Mouse (Mus musculus) embryo, embryonic 11 days (tissue): Measurements from ENCODE around the gene Bhlhe41.

Experiments
- DNase-seq: peaks from one replicate; pipeline ENCODE4 v3.0.0-alpha.2; 2015

Bhlhe41 gene

DNA sequence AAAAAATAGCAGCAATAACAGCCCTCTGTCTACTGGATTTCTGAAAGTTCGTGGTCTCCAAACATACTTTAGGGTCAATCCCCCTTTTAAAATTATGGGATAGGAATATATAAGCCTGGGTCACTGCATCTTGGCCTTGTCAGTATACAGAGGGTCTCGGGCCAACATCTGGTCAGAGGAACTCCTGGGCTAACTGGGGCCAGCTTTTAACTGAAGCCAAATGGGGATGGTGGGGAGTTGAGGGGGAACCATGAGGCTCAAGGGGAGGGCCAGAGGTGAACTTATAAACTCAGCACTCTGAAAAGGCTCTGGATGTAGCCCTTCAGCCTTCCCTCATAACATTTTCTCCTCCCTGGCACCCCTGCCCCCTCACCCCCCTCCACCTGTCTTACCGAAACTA is 1.8 kb upstream of the Bhlhe41 start:
- no peak for DNase-seq

DNA sequence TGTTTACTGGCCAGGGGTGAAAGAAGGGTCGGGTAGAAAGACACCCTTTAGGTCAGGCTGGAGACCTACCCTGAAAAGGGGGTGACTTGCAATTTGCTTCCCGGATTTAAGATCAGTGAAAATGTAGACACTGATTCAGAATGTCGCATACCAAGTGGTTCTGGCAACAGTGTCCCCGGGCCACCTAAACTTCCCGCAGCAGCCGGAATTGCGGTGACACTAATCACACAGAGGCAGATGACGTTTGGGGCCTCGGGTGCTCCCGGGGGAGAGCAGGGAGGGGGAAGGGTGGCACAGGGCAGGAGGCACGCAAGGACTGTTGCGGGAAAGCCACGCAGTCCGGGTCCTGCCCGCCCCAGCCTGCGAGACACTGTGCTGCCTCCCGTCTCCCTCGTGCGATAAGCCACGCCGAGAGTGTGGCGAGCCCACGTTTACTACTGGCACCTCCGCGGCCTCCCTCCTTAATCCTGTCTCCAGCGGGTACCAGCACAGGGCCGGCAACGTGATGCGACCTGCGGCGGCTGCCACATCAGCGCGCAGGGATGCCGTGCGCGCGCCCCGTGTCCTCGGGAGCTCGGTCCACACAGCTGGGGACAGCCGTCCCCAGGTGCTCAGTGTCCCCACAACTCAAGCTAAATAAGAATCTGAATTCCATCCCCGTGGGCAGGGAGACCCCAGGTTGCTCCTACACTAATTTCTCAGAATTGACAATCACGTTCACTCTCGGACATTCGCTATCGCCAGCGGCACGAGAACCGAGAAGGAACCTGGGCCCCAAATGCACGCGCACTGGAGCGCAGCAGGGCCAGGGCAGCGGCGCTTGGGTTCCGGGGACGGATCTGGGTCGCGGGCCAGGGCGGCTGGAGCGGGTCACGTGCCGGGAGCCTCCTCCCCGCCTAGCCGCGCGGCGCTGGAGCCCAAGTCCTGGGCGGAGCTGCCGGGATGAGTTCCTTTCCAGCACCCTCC is 811 bp upstream of the Bhlhe41 start:
- DNase-seq = peak; percentile 85

DNA sequence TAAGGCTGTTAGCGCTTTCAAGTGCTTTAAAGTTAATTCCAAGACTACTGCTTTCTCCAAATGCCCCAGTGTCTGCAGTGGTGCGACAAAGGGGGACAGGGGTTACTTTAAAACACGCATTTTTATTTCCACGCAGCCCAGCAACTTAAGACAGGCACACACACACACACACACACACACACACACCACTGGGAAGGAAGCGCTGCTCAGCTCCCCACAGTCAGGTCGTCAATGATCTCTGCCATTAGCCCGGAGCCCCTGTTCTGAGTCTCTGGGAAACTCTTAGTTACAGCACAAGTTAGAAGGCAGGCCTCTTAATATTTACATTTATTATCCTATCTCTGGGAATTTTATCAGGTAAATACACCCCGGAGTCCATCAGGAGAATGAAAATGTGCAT is 1.2 kb downstream of the Bhlhe41 start:
- DNase-seq = no peak

DNA sequence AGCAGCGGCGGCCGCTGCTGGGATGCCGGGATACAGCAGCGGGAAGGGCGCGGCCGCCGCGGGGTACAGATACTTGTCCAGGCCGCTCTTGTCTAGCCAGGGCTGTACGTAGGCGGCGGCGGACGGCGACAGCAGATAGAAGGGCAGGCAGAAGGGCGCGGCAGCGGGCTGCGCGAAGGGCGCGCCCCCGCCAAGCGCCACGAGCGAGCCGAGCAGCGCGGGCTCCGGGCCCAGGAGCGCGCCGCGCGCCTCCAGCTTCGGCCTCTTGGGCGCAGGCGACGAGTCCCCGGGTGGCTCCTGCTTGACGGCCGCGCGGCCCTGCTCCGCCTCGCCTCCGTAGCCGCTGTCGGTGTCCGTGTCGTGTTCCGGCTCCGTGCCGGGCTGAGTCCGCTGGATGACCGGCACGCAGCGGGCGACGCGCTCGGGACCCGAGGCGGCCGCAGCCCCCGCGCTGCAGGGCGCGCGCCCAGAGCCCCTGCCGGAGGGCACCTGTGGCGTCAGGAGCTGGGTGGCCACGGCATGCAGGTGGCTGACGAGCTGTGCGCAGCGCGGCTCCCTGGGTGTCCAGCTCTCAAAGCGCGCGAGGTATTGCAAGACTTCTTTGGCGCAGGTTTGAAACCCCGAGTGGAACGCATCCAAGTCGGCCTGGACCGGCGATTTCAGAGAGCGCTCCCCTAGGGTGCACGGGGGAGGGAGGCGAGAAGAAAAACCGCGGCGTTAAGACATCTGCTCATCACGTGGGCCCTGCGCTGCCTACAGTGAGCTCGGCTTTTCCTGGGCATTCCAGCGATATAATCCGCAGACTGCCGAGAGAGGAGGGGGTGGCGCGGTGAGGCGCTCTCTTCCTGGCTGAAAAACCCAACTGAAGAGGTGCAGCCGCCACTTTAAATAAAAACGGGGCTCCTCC is 2.0 kb downstream of the Bhlhe41 start:
- peak; percentile 78 for DNase-seq

- DNase-seq = no peak
Observed at GRCm38 (mm10) chr6:145862739-145863064, 2.7 kb downstream of the Bhlhe41 start.

DNA sequence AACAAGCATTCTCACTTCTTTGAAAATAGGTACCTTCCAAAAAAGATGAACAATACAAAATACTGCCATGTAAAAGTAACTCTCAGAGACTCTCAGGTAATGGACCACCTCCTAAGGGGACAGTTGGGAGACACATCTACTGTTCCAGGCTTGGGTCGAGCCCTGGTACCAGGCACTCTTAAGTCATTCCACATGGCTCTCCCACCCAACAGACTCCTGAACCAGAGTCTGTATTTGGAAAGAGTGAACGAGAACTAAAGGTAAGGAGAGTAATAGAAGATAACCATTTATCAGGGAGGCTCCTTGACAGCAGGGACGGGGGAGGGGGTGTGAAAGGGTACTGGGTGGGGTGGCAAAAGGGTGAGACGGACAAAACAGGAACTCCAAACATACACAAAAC is 3.0 kb downstream of the Bhlhe41 start:
- DNase-seq = no peak

GRCm38 (mm10) chr6:145861462-145862227 is 3.7 kb downstream of the Bhlhe41 start:
- DNase-seq = no peak

- peak; percentile 20 for DNase-seq
Observed at GRCm38 (mm10) chr6:145860350-145860749, 5.0 kb downstream of the Bhlhe41 start.

GRCm38 (mm10) chr6:145858414-145858813 is 6.9 kb downstream of the Bhlhe41 start:
- no peak for DNase-seq

GRCm38 (mm10) chr6:145857428-145857827 is 7.9 kb downstream of the Bhlhe41 start:
- DNase-seq = no peak

- DNase-seq = peak; percentile 97
Observed at GRCm38 (mm10) chr6:145855720-145856551, 9.4 kb downstream of the Bhlhe41 start.

DNA sequence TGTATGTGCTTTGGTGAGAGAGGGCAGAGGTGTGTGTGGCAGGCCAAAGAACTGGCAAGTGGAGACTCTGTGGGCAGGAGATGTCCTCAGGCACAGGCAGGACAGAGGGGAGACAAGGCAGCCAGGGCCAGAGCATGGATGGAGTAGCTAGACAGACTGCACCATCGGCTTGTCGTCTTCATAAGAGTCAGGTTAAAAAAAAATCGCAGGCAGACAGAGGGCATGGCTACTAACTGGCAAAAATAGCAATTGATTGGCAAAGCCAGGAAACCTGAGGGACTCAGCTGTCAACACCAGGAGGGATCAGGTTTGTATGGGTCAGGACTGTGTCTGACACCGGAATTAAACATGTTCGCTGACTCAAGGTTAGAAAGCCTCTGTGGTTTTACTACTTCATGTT is 10.6 kb downstream of the Bhlhe41 start:
- no peak for DNase-seq

DNA sequence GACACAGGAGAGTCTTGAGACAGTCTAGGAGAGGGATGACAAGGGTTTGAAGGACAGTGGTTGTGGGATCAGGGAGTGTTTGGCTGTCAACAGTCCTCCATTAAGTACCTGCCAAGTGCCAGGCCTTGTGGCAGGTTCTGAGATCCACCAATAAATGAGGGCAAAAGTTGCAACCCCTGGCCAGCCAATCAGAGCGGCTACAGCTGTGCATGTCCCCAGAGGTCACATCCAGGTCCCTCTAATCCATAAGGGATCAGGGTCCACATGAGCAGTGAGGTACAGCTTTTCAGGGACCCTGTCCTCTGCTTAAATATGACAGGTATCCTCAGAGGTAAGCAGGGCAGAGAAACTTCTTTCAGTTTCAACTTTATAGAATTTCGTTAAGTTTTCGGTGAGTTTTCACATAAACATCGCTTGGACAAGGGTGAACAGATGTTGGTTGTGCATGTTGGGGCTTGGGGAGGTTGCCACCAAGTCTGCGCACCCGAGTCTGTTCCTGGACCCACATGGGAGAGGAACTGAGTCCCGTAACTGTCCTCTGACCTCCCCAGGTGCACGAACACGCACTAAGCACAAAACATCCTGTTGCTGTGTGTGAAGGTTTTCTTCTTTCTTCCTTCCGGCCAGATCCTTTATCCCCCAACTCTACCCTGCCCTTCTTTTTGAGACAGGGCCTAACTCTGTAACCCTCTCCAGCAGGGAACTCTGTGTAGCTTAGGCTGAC is 11.8 kb downstream of the Bhlhe41 start:
- DNase-seq = no peak

DNA sequence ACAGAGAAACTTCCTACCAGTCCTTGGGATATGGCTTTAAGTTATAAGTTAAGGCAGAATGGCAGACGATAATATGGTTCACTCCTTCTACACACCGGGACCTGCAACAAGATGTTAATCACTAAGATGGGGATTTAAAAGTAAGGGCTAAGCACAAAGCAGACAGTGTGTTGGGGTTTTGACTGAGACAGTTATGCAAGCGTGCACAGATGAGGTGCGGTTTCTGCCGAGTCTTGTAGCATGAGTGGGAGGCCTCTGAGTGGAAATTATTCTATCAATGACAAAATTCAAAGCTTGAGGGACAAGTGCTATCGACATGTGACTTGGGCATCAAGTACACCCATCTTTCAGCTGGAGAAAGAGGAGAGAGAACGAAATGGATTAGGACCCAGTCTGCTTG is 12.7 kb downstream of the Bhlhe41 start:
- DNase-seq = no peak

- no peak for DNase-seq
Observed at GRCm38 (mm10) chr6:145851956-145852355, 13.4 kb downstream of the Bhlhe41 start.

GRCm38 (mm10) chr6:145850789-145851188 is 14.6 kb downstream of the Bhlhe41 start:
- no peak for DNase-seq

DNA sequence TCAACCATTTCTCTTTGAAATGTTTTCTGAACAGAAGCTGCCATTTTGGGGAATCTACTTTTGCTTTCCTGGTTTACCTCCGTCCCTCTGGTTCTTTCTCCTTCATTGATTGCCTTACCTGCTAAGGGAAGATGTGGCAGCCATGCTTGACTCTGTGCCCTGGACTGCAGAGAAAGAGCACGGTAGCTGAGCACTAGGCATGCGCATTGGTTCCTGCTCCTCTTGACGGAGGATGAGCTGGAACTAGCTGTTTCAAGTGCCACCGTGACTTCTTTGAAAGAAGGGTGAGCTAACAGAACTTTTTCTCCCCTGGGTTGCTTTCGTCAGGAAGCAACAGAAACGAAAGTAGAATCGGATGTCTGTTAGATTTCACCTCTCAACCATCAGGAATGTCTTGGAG is 17.7 kb downstream of the Bhlhe41 start:
- no peak for DNase-seq

- DNase-seq = no peak
Observed at GRCm38 (mm10) chr6:145846948-145847347, 18.4 kb downstream of the Bhlhe41 start.

DNA sequence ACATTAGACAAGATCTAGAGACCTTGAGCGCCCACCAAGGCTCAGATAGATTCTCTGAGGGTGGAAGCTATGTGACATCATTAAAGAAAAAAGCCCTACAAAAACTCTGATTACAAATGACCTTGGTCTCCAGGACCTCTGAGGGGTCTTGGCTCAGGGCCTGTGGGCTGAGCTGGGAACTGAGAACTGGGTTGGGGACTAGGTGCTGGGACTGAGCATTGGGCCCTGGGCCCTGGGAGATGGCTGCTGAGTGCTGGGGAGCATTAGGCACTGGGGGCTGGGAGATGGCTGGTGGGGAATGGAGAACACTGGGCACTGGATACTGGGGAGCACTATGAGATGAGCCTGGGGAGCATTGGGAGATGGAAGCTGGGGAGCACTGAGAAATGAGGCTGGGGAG is 19.3 kb downstream of the Bhlhe41 start:
- no peak for DNase-seq

GRCm38 (mm10) chr6:145845611-145846010 is 19.7 kb downstream of the Bhlhe41 start:
- no peak for DNase-seq

GRCm38 (mm10) chr6:145835359-145835758 is 30.0 kb downstream of the Bhlhe41 start:
- DNase-seq = no peak
